Mouse (Mus musculus) heart, embryonic 15.5 days (tissue): ENCODE data around the gene Gm28557. TPM values are rescaled to one million over a fixed set of nuclear protein-coding genes. Genes with fewer than 3 reads are reported as not detected.

Source experiments
- polyA plus RNA-seq: library from polyadenylated mRNA; unstranded; fragments of >200 nt; fragmentation: Nextera tagmentation; extraction: Ambion mirVana; gene quantifications from 2 replicates; pipeline ENCODE4 v1.2.1, GENCODE M21; 2015

Gene Gm28557
- polyA plus RNA-seq, 1 experiment from 2014 or later = 1.5 TPM

Other genes starting within 250 kb of the Gm28557 start
- gene Gm10767, start 203.7 kb downstream of the Gm28557 start, polyA plus RNA-seq = 0.88 and 0.95 TPM in 2 replicates
- gene Zfp712, start 47.4 kb downstream of the Gm28557 start, polyA plus RNA-seq = 2.2 and 2.4 TPM in 2 replicates
- 3.2 and 3.3 TPM in 2 replicates for gene Zfp708, start 10.6 kb downstream of the Gm28557 start, polyA plus RNA-seq
- 0.38 TPM in 2 replicates for gene Rslcan18, start 7.7 kb upstream of the Gm28557 start, polyA plus RNA-seq
- 1.5 and 1.6 TPM in 2 replicates for gene Zfp759, start 13.1 kb upstream of the Gm28557 start, polyA plus RNA-seq
- 5.9 and 6.2 TPM in 2 replicates for gene Rsl1, start 64.6 kb upstream of the Gm28557 start, polyA plus RNA-seq
- 1.1 and 1.3 TPM in 2 replicates for gene Zfp455, start 85.9 kb upstream of the Gm28557 start, polyA plus RNA-seq
- gene Zfp458, start 169.9 kb upstream of the Gm28557 start, polyA plus RNA-seq = 1.1 and 1.3 TPM in 2 replicates
- 0.83 and 1.0 TPM in 2 replicates for gene Zfp457, start 197.9 kb upstream of the Gm28557 start, polyA plus RNA-seq
- 1.4 and 1.5 TPM in 2 replicates for gene Zfp595, start 224.0 kb upstream of the Gm28557 start, polyA plus RNA-seq